In the genomic region with DNA sequence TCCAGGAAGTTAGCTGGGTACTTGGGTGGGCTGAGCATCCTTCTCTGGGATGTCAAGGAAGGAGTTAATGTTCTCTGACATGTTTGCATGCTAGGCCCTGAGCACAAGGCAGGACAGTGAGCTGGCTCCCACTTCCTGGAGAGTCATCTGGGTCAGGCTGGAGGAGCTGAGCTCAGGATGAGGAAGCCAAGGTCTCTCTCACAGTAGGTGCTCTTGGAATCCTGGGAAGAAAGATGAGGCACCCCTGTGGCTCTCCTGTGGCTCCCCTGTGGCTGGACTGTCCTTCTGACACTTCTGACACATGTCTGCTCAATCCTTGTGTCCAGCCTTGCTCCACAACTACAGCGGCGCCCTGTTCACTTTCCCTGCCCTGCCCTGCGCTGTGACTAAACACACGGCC, we compare ENCODE assay signal across 30 mouse cellular contexts. TPM values are rescaled to one million over a fixed set of nuclear protein-coding genes. Genes with fewer than 3 reads are reported as not detected.
A peak's percentile ranks its signal among the peaks of the same experiment; 100 is the strongest.
DNase-seq lines count a peak whose midpoint lies in the region; ATAC-seq lines count a peak whose summit lies in the region.
"Had no signal": no experiment of that assay in that cellular context is flagged by ENCODE, and none has a peak within 500 bp of the region (broad histone marks: within the 10 kb centered on the region; RNA-seq: fewer than 3 reads in every experiment).

No protein-coding gene starts in this region.

- H3K27me3 ChIP-seq in hindbrain, embryonic 10.5 days (ENCODE audit: insufficient read depth, poor library complexity, severe bottlenecking) = no peaks in the 10 kb centered on the region
- H3K27me3 ChIP-seq in hindbrain, embryonic 13.5 days = no peaks in the 10 kb centered on the region; the same call in 1 of the 2 replicates
- no peaks in the 10 kb centered on the region for H3K27me3 ChIP-seq in midbrain, embryonic 10.5 days (ENCODE audit: low read depth, poor library complexity, severe bottlenecking)
- H3K27me3 ChIP-seq in midbrain, embryonic 15.5 days (replicated peaks) = no peaks in the 10 kb centered on the region
- H3K27me3 ChIP-seq in stomach, embryonic 16.5 days (ENCODE audit: control insufficient read depth, insufficient read depth, low read length) = no peaks in the 10 kb centered on the region
- H3K27me3 ChIP-seq: heart, embryonic 13.5 days; intestine, embryonic 15.5 days; limb, embryonic 15.5 days; liver, embryonic 13.5 days; midbrain, embryonic 12.5 days; Patski had no signal

- H3K4me3 ChIP-seq in hindbrain, embryonic 10.5 days = no peak overlapping the region
- no peak overlapping the region for H3K4me3 ChIP-seq in hindbrain, embryonic 13.5 days
- no peak overlapping the region for H3K4me3 ChIP-seq in midbrain, embryonic 10.5 days
- no peak overlapping the region for H3K4me3 ChIP-seq in midbrain, embryonic 15.5 days
- no peak overlapping the region for H3K4me3 ChIP-seq in stomach, embryonic 16.5 days (replicated peaks; ENCODE audit: low read length)
- H3K4me3 ChIP-seq: erythroblast, embryonic 14.5 days; gastrocnemius, adult 2 months; heart, adult 2 months; heart, embryonic 13.5 days; intestine, embryonic 15.5 days; left cerebral cortex, adult 2 months; limb, embryonic 15.5 days; liver, embryonic 13.5 days; midbrain, embryonic 12.5 days had no signal

- peak overlapping the region; percentile 62 for H3K27ac ChIP-seq in hindbrain, embryonic 10.5 days
- no peak overlapping the region for H3K27ac ChIP-seq in hindbrain, embryonic 13.5 days
- 0 out of 2 replicates have a peak overlapping the region, but pooled peaks have one; percentile 38 for H3K27ac ChIP-seq in midbrain, embryonic 10.5 days (replicated peaks)
- H3K27ac ChIP-seq in midbrain, embryonic 15.5 days = no peak overlapping the region
- H3K27ac ChIP-seq in stomach, embryonic 16.5 days (ENCODE audit: low read length) = no peak overlapping the region
- H3K27ac ChIP-seq: gastrocnemius, adult 2 months; heart, adult 2 months; heart, embryonic 13.5 days; hindbrain, postnatal 0 days; intestine, embryonic 15.5 days; left cerebral cortex, adult 2 months; liver, embryonic 13.5 days; midbrain, embryonic 12.5 days had no signal

- no peak for ATAC-seq in hindbrain, embryonic 13.5 days (ENCODE audit: low FRiP score)
- ATAC-seq in midbrain, embryonic 15.5 days (replicated peaks) = no peak
- ATAC-seq in stomach, embryonic 16.5 days (ENCODE audit: insufficient read depth, low FRiP score) = no peak
- ATAC-seq: forebrain, embryonic 16.5 days; hindbrain, postnatal 0 days; intestine, embryonic 15.5 days; Patski had no signal

- H3K36me3 ChIP-seq in hindbrain, embryonic 10.5 days = no peaks in the 10 kb centered on the region
- H3K36me3 ChIP-seq in hindbrain, embryonic 13.5 days = no peaks in the 10 kb centered on the region
- no peaks in the 10 kb centered on the region for H3K36me3 ChIP-seq in midbrain, embryonic 10.5 days
- no peaks in the 10 kb centered on the region for H3K36me3 ChIP-seq in midbrain, embryonic 15.5 days (replicated peaks)
- no peaks in the 10 kb centered on the region for H3K36me3 ChIP-seq in stomach, embryonic 16.5 days (ENCODE audit: control insufficient read depth, insufficient read depth, low read length)
- H3K36me3 ChIP-seq: G1E; heart, embryonic 13.5 days; intestine, embryonic 15.5 days; liver, embryonic 13.5 days; midbrain, embryonic 12.5 days had no signal

- H3K9me3 ChIP-seq in hindbrain, embryonic 10.5 days = no peaks in the 10 kb centered on the region
- H3K9me3 ChIP-seq in hindbrain, embryonic 13.5 days = no peaks in the 10 kb centered on the region
- no peaks in the 10 kb centered on the region for H3K9me3 ChIP-seq in midbrain, embryonic 10.5 days (replicated peaks)
- H3K9me3 ChIP-seq in midbrain, embryonic 15.5 days = no peaks in the 10 kb centered on the region
- no peaks in the 10 kb centered on the region for H3K9me3 ChIP-seq in stomach, embryonic 16.5 days (replicated peaks; ENCODE audit: control insufficient read depth, low read length)
- H3K9me3 ChIP-seq: G1E; intestine, embryonic 15.5 days; limb, embryonic 15.5 days; liver, embryonic 13.5 days; midbrain, embryonic 12.5 days had no signal

- H3K4me1 ChIP-seq in hindbrain, embryonic 10.5 days (replicated peaks) = peaks cover 84% of the 10 kb centered on the region
- peaks cover 44% of the 10 kb centered on the region for H3K4me1 ChIP-seq in hindbrain, embryonic 13.5 days (replicated peaks)
- peaks cover 44% of the 10 kb centered on the region for H3K4me1 ChIP-seq in midbrain, embryonic 10.5 days
- H3K4me1 ChIP-seq in midbrain, embryonic 15.5 days = peaks cover 20% of the 10 kb centered on the region
- H3K4me1 ChIP-seq in stomach, embryonic 16.5 days (ENCODE audit: control insufficient read depth, insufficient read depth, low read length) = peaks cover 49% of the 10 kb centered on the region

- no peak overlapping the region for H3K9ac ChIP-seq in hindbrain, embryonic 13.5 days
- no peak overlapping the region for H3K9ac ChIP-seq in midbrain, embryonic 15.5 days
- H3K9ac ChIP-seq in stomach, embryonic 16.5 days (ENCODE audit: low read length) = peak overlapping the region; percentile 36; the same call in 1 of the 2 replicates
- H3K9ac ChIP-seq: heart, embryonic 13.5 days; intestine, embryonic 15.5 days; limb, embryonic 15.5 days; liver, embryonic 13.5 days; midbrain, embryonic 12.5 days had no signal

- H3K4me2 ChIP-seq in hindbrain, embryonic 13.5 days = no peak overlapping the region
- H3K4me2 ChIP-seq in midbrain, embryonic 15.5 days = no peak overlapping the region
- no peak overlapping the region for H3K4me2 ChIP-seq in stomach, embryonic 16.5 days (ENCODE audit: low read depth, low read length)
- H3K4me2 ChIP-seq: heart, embryonic 13.5 days; intestine, embryonic 15.5 days; limb, embryonic 15.5 days; liver, embryonic 13.5 days; midbrain, embryonic 12.5 days had no signal

- 86% methylated on average over 4 of the region's 4 CpGs for WGBS in hindbrain, embryonic 10.5 days
- WGBS in hindbrain, embryonic 13.5 days = 83% methylated on average over 4 of the region's 4 CpGs
- 94% methylated on average over 4 of the region's 4 CpGs for WGBS in midbrain, embryonic 10.5 days
- WGBS in midbrain, embryonic 15.5 days = 91% methylated on average over 4 of the region's 4 CpGs
- 71% methylated on average over 4 of the region's 4 CpGs for WGBS in stomach, embryonic 16.5 days

- intact Hi-C loops in left cerebral cortex, postnatal 25 days (cut with DNase I) = no loop called here

- DNase-seq in adrenal gland, adult 2 months = peak; percentile 74
- no peak for DNase-seq in adrenal gland, postnatal 4 days (ENCODE audit: low spot score in 2 of 2)
- DNase-seq in hindbrain, embryonic 10.5 days (ENCODE audit: low spot score) = no peak
- DNase-seq in midbrain, embryonic 10.5 days (ENCODE audit: low spot score) = no peak
- DNase-seq in left cerebral cortex, postnatal 25 days (ENCODE audit: low spot score in 2 of 2) = no peak
- DNase-seq: cerebellum, adult 18-20 months; cerebellum, postnatal 10 days; gastrocnemius, adult 2 months; gastrocnemius, postnatal 36 days; heart, adult 2 months; heart, postnatal 10 days; kidney, adult 2 months; kidney, postnatal 14 days; liver, embryonic 13.5 days; lung, adult 2 months; right cerebral cortex, adult 18-20 months; right cerebral cortex, postnatal 4 days had no signal

RNA-seq across cellular contexts. Expression of gene Sept9, which starts 52.3 kb away (rescaled TPM):
- total RNA-seq in adrenal gland, adult 2 months (2021) = 100 to 1,000 TPM; 143 to 149 TPM
- polyA plus RNA-seq in adrenal gland, adult 2 months (2012; rRNA removed) = 46.5 and 53.7 TPM in 2 replicates
- 100 to 1,000 TPM; 158 to 171 TPM for total RNA-seq in adrenal gland, postnatal 4 days (2021)
- polyA plus RNA-seq in hindbrain, embryonic 10.5 days (2016; fragmentation: Nextera tagmentation; extraction: Ambion mirVana) = 186 and 206 TPM in 2 replicates
- 117 and 118 TPM in 2 replicates for polyA plus RNA-seq in hindbrain, embryonic 13.5 days (2015; fragmentation: Nextera tagmentation; extraction: Ambion mirVana)
- 186 and 195 TPM in 2 replicates for polyA plus RNA-seq in midbrain, embryonic 10.5 days (2016; fragmentation: Nextera tagmentation; extraction: Ambion mirVana)
- polyA plus RNA-seq in midbrain, embryonic 15.5 days (2015; fragmentation: Nextera tagmentation; extraction: Ambion mirVana) = 106 and 112 TPM in 2 replicates
- polyA plus RNA-seq in stomach, embryonic 16.5 days (2015; fragmentation: Nextera tagmentation; extraction: Ambion mirVana) = 101 and 105 TPM in 2 replicates
- total RNA-seq in left cerebral cortex, postnatal 25 days (2021) = 10 to 100 TPM; 61.0 to 84.7 TPM

Comparison
In these comparisons a context has a peak if more than half of its experiments do, and no peak if none do; other contexts are left out.
1. H3K27ac ChIP-seq: peak in hindbrain, embryonic 10.5 days (single experiment) and midbrain, embryonic 10.5 days (single experiment); none in hindbrain, embryonic 13.5 days (single experiment), midbrain, embryonic 15.5 days (single experiment) and stomach, embryonic 16.5 days (single experiment).